Mouse (Mus musculus): Measurements from ENCODE around the gene Dock4. TPM values are rescaled to one million over a fixed set of nuclear protein-coding genes. Genes with fewer than 3 reads are reported as not detected.

The Dock4 gene
- polyA plus RNA-seq, 1 experiment: 2.6 TPM

DNA sequence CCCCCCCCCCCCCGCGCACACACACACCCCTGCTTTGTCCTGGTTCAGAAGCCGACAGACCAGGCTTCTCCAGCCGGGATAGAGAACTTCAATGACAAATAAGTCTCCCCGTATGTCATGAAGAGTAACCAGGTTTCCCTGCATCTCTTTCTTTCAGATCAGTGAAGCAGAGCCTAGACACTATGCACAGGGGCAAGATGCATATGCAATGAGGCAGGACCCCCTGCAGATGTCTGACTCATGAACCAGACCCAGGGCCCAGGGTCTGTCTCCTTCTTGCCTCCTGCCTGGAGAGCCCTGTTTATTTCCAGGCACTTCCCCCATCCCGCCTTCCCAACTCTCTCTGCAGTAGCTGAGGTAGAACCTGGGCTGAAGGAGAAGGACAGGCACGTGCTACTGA, 448.0 kb downstream of the Dock4 start:
- Histone ChIP-seq H3K4me3 (replicated peaks; ENCODE audit: control insufficient read depth, low read depth, low read length) (no peak overlapping the region), H3K27ac (ENCODE audit: control insufficient read depth, insufficient read depth, low read depth, low read length, poor library complexity) (no peak overlapping the region), H3K4me1 (ENCODE audit: control insufficient read depth, insufficient read depth, low read length) (no peaks in the 10 kb centered on the region)
- TF ChIP-seq CTCF (IDR thresholded peaks at IDR 0.05; ENCODE audit: control insufficient read depth, insufficient read depth, low read length) (no peak), POLR2A (IDR thresholded peaks at IDR 0.05; ENCODE audit: borderline replicate concordance, control insufficient read depth, low read depth, low read length) (no peak)
- 85% methylated on average over 4 of the region's 7 CpGs for WGBS

DNA sequence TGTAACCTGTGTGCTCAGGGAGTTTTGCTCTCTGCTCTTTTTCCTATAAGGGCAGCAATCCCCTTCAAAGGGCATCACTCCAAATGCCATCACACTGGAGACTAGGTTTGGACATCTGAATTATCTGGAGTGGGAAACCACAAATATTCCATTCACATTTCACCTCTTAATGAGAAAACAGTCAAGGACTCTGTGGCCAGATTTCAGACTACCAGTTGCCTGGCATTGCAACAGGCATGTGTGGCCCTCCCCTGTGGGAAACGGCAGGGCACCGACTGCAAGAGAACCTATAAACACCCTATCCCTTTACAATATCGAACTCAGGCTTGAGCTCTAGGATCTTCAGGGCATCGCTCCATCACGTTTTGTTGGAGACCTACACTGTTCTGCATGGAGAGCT, 448.9 kb downstream of the Dock4 start:
- no peaks in the 10 kb centered on the region for H3K4me1 ChIP-seq (ENCODE audit: control insufficient read depth, insufficient read depth, low read length)
- no peak overlapping the region for H3K4me3 ChIP-seq (replicated peaks; ENCODE audit: control insufficient read depth, low read depth, low read length)
- 78% methylated on average over 5 of the region's 5 CpGs for WGBS
- no peak for TF ChIP-seq CTCF (IDR thresholded peaks at IDR 0.05; ENCODE audit: control insufficient read depth, insufficient read depth, low read length)
- no peak for TF ChIP-seq POLR2A (IDR thresholded peaks at IDR 0.05; ENCODE audit: borderline replicate concordance, control insufficient read depth, low read depth, low read length)
- H3K27ac ChIP-seq (ENCODE audit: control insufficient read depth, insufficient read depth, low read depth, low read length, poor library complexity): no peak overlapping the region

Other genes starting within 250 kb of the Dock4 start
- gene Lsmem1, start 246.5 kb upstream of the Dock4 start, polyA plus RNA-seq (2011; ENCODE audit: insufficient read depth, insufficient read length, low replicate concordance, missing spikeins): 1.4 and 2.2 TPM in 2 replicates
- gene Ifrd1, start 197.4 kb upstream of the Dock4 start, polyA plus RNA-seq (2011; ENCODE audit: insufficient read depth, insufficient read length, low replicate concordance, missing spikeins): 47.2 and 86.5 TPM in 2 replicates
- gene Zfp277, start 50 bp upstream of the Dock4 start, polyA plus RNA-seq (2011; ENCODE audit: insufficient read depth, insufficient read length, low replicate concordance, missing spikeins): 3.7 and 7.8 TPM in 2 replicates

All from bone marrow, adult 2 months (tissue).